Mouse (Mus musculus): ENCODE results near the gene Gna12. TPM values are rescaled to one million over a fixed set of nuclear protein-coding genes. Genes with fewer than 3 reads are reported as not detected.

Gna12 gene
- polyA plus RNA-seq (2014; fragmentation: Illumina TruSeq; extraction: RNeasy Lipid Tissue Mini Kit (QIAGEN cat#74804); ENCODE audit: low read depth, low replicate concordance) = 45.5 TPM

DNA sequence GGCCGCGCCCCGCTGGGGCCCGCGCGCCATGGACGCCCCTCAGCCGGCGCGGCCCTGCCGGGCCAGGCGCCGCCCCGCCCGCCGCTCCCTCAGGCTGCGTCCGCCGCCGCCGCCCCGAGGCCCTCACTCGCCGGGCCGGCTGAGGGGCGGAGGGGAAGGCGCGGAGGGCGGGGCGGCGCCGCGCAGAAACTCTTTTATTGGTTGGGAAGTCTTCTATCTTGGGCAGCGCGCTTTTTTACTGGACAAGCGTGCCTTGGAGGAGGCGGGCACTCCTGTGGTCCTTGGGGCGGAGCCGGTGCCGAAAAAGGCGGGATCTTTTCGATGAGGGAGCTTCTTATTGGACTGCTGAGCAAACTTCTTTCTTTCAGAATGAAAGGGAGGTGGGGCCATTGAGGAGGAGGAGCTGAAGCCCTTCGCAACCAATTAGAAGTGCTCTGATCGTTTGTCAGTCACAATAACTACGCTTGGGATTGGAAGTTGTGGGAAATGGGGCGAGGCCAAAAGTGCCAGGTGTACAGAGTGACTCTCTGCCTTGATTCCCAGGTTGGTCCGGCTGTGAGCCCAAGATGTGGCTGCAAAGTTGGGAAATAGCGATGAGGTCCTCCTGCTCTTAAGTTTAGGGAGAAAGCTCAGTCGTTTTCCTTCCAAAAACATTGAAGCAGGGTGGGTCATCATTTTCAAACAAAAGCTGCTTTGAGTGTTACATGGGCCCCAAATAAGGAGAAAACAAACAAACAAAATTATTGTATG, at the start of gene Gna12:
Gene Gna12 (minus strand): TSS at position 118 of the 750 bp plus-strand sequence.

DNA sequence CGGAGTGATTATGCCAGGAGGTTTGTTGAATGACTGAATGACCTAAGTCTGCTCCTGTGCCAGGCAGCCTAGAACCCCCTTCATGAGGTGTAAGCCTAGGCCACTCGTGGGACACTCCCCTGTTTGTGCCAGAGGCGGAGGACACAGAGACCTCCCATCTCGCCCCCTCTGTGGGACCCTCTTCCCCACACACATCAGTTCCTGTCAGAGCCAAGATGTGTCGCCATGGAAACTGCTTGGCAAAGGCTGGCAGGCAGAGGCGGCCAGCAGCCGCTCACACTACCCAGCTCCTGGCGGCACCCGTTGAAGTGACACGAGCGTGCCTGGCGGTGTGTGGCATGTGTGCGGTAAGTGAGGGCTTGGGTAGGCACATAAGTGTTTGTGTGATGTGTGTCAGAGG, 106.4 kb downstream of the Gna12 start, which contains the start of gene Amz1:
Gene Amz1 (plus strand): TSS at position 306 of the 400 bp plus-strand sequence.

Other genes starting within 250 kb of the Gna12 start
- gene Lfng, start 223.1 kb downstream of the Gna12 start, polyA plus RNA-seq (2014; fragmentation: Illumina TruSeq; extraction: RNeasy Lipid Tissue Mini Kit (QIAGEN cat#74804); ENCODE audit: low read depth, low replicate concordance) = 17.1 TPM
- gene Ttyh3, start 181.4 kb downstream of the Gna12 start, polyA plus RNA-seq (2014; fragmentation: Illumina TruSeq; extraction: RNeasy Lipid Tissue Mini Kit (QIAGEN cat#74804); ENCODE audit: low read depth, low replicate concordance) = 59.5 TPM
- gene Iqce, start 128.1 kb downstream of the Gna12 start, polyA plus RNA-seq (2014; fragmentation: Illumina TruSeq; extraction: RNeasy Lipid Tissue Mini Kit (QIAGEN cat#74804); ENCODE audit: low read depth, low replicate concordance) = 18.4 TPM
- gene Brat1, start 125.4 kb downstream of the Gna12 start, polyA plus RNA-seq (2014; fragmentation: Illumina TruSeq; extraction: RNeasy Lipid Tissue Mini Kit (QIAGEN cat#74804); ENCODE audit: low read depth, low replicate concordance) = 13.9 TPM
- gene Amz1, start 106.3 kb downstream of the Gna12 start, polyA plus RNA-seq (2014; fragmentation: Illumina TruSeq; extraction: RNeasy Lipid Tissue Mini Kit (QIAGEN cat#74804); ENCODE audit: low read depth, low replicate concordance) = 2.0 TPM
- 1.5 TPM for gene Card11, start 170.2 kb upstream of the Gna12 start, polyA plus RNA-seq (2014; fragmentation: Illumina TruSeq; extraction: RNeasy Lipid Tissue Mini Kit (QIAGEN cat#74804); ENCODE audit: low read depth, low replicate concordance)